Mouse (Mus musculus): ENCODE data around the gene Asb17. TPM values are rescaled to one million over a fixed set of nuclear protein-coding genes. Genes with fewer than 3 reads are reported as not detected.
"Not testable (repeated sequence)": the region's sequence is repeated elsewhere in the genome, so short reads cannot be mapped to it uniquely, and the experiment has no call there.

Gene Asb17
- polyA plus RNA-seq, 1 experiment from 2014 or later: not detected

DNA sequence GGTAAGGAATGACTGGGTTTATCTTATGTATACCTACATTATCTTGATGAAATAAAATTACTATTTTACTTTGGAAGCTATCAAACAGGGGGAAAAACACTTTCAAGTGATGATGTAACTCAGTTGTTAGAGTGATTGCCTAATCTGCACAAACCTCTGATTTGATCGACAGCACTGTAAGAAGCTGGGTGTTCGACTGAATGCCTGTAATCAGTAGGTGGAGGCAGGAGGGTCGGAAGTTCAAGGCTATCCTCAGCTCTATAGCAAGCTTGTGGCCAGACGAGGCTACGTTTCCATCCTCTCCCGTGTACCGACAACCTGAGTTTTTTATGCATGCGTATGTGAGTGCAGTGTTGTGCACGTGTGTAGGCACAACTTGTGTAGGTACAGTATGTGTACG lies 18.8 kb upstream of the Asb17 start:
- DNase-seq (ENCODE audit: low spot score) (no peak), ATAC-seq (replicated peaks; ENCODE audit: low FRiP score, low TSS enrichment, low read depth) (no peak)
- Histone ChIP-seq H3K9me3 (ENCODE audit: control insufficient read depth, low read length) (no peaks in the 10 kb centered on the region), H3K4me2 (ENCODE audit: low read length) (no peak overlapping the region), H3K4me1 (replicated peaks; ENCODE audit: control insufficient read depth, insufficient read depth, low read length) (peaks cover 8% of the 10 kb centered on the region), H3K27ac (ENCODE audit: low read depth) (no peak overlapping the region), H3K9ac (ENCODE audit: low read length) (no peak overlapping the region), H3K27me3 (replicated peaks; ENCODE audit: control insufficient read depth, insufficient read depth, low read length) (no peaks in the 10 kb centered on the region), H3K4me3 (ENCODE audit: low read depth, low read length) (no peak overlapping the region), H3K36me3 (ENCODE audit: control insufficient read depth, insufficient read depth, low read length) (no peaks in the 10 kb centered on the region)
- 89% methylated on average over 10 of the region's 10 CpGs for WGBS

DNA sequence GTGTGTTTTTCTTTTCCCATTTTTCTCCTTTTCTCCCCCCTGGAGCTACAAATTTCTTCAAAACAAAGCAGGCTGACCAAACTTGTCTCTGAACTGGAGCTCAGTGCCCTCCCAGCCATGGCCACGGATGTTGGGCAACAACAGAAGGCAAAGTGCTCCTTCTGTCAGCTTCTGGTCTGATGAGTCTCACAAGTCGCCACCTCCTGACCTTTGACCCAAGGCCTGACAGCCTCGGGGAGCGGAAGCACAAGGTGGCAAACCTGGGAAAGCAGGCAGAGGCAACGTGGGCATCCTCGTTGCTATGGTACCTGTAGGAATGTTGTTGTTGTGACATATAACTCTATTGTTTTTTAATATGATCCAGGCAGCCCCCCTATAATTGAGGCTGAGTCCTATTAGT lies 17.4 kb upstream of the Asb17 start:
- no peaks in the 10 kb centered on the region for H3K36me3 ChIP-seq (ENCODE audit: control insufficient read depth, insufficient read depth, low read length)
- H3K27me3 ChIP-seq (replicated peaks; ENCODE audit: control insufficient read depth, insufficient read depth, low read length): no peaks in the 10 kb centered on the region
- no peak overlapping the region for H3K9ac ChIP-seq (ENCODE audit: low read length)
- no peaks in the 10 kb centered on the region for H3K9me3 ChIP-seq (ENCODE audit: control insufficient read depth, low read length)
- ATAC-seq (replicated peaks; ENCODE audit: low FRiP score, low TSS enrichment, low read depth) (no peak), DNase-seq (ENCODE audit: low spot score) (no peak)
- 38% methylated on average over 6 of the region's 6 CpGs for WGBS
- H3K4me3 ChIP-seq (ENCODE audit: low read depth, low read length): no peak overlapping the region
- no peak overlapping the region for H3K27ac ChIP-seq (ENCODE audit: low read depth)
- no peak overlapping the region for H3K4me2 ChIP-seq (ENCODE audit: low read length)
- H3K4me1 ChIP-seq (replicated peaks; ENCODE audit: control insufficient read depth, insufficient read depth, low read length): peaks cover 8% of the 10 kb centered on the region

DNA sequence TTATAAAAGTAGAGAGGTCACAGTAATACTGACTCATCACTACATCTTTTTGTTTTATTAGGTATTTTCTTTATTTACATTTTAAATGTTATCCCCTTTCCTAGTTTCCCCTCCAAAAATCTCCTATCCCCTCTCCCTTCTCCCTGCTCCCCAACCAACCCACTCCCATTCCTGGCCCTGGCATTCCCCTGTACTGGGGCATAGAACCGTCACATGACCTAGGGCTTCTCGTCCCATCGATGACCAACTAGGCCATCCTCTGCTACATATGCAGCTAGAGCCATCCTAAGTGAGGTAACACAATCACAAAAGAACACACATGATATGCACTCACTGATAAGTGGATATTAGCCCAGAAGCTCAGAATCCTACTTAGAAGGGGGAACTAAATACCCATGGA lies 14.2 kb upstream of the Asb17 start:
- H3K9me3 ChIP-seq (ENCODE audit: control insufficient read depth, low read length); H3K4me3 ChIP-seq (ENCODE audit: low read depth, low read length); H3K4me1 ChIP-seq (replicated peaks; ENCODE audit: control insufficient read depth, insufficient read depth, low read length); ATAC-seq (replicated peaks; ENCODE audit: low FRiP score, low TSS enrichment, low read depth); H3K27me3 ChIP-seq (replicated peaks; ENCODE audit: control insufficient read depth, insufficient read depth, low read length); H3K36me3 ChIP-seq (ENCODE audit: control insufficient read depth, insufficient read depth, low read length); DNase-seq (ENCODE audit: low spot score); H3K4me2 ChIP-seq (ENCODE audit: low read length); H3K27ac ChIP-seq (ENCODE audit: low read depth); H3K9ac ChIP-seq (ENCODE audit: low read length): not testable (repeated sequence)
- WGBS: 90% methylated on average over 3 of the region's 3 CpGs

DNA sequence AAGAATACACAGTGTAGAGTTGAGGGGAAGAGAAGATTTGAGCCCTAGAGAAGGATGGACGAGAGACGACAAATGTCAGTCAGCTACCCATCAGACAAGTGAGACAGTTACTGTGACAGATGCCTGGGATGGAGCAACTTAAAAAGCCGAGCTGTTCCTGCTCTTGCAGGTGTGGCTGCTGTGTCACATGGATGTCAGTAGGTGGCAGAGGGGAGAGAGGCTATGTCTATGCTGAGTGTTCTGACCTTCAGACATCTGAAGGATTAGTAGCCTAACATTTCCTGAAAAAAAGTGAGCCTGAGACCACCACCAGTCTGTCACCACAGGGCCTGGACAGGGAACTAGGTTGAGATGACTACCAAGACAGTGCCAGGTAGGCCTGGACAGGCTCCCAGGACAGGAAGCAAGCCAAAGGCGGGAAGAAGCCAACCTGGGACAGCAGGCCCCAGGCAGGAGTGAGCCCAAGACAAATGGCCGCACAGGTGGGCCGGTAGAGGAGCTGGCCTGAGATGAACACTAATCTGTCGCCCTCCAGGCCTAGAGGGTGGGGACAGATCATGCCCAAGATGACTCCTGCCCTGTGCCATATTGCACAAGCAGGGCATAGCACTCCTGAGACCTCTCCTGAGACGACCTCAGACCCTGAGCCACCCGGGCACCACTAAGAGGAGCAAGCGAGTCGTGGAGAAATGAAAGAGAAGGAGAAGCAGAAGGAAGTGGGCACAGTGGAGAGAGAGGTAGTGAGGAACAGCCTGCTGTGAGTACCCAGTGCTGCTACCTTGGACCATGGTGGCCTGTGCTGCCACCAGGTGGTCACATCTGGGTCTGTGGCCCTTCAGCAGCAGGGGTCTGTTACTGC lies 12.8 kb upstream of the Asb17 start:
- H3K4me2 ChIP-seq (ENCODE audit: low read length): no peak overlapping the region
- WGBS: 78% methylated on average over 11 of the region's 11 CpGs
- no peak overlapping the region for H3K9ac ChIP-seq (ENCODE audit: low read length)
- no peaks in the 10 kb centered on the region for H3K4me1 ChIP-seq (replicated peaks; ENCODE audit: control insufficient read depth, insufficient read depth, low read length)
- H3K36me3 ChIP-seq (ENCODE audit: control insufficient read depth, insufficient read depth, low read length): no peaks in the 10 kb centered on the region
- DNase-seq (ENCODE audit: low spot score) (no peak), ATAC-seq (replicated peaks; ENCODE audit: low FRiP score, low TSS enrichment, low read depth) (no peak)
- no peak overlapping the region for H3K27ac ChIP-seq (ENCODE audit: low read depth)
- H3K27me3 ChIP-seq (replicated peaks; ENCODE audit: control insufficient read depth, insufficient read depth, low read length): no peaks in the 10 kb centered on the region
- no peak overlapping the region for H3K4me3 ChIP-seq (ENCODE audit: low read depth, low read length)
- H3K9me3 ChIP-seq (ENCODE audit: control insufficient read depth, low read length): no peaks in the 10 kb centered on the region

DNA sequence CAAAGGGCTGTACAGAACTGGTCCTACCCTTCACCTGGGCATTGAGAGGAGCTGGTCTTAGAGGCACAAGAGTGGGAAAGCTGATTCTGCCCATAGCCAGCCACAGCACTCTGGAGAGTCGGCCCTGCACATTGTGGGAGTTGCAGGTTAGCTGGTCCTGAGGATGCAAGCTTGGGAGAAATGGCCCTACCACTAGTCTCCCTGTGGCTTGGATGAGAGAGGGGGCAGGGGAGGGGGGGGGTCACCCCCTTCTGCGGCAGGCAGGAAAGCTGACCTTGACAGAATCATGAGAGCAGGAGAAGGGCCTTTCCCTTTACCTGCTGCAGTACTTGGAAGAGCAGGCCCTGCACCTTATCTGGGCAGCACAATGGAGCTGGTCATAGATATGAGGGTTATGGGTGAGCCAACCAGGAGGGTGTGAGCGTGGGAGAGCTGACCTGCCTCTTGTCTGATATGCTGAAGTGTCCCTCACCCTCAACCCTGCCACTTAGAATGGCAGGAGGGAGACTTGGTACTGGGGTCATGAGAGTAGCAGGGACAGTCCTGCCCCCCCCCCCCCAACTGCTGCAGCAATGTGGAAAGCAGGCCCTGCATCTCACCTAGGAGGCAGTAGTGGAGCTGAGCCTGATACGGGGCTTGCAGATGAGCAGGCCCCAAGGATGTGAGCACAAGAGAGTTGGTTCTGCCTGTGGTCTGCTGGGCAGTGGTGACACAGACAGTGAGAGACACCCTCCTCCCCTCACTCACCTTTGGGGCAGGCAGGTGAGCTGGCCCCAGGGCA lies 11.9 kb upstream of the Asb17 start:
- H3K27me3 ChIP-seq (replicated peaks; ENCODE audit: control insufficient read depth, insufficient read depth, low read length): no peaks in the 10 kb centered on the region
- no peak overlapping the region for H3K4me2 ChIP-seq (ENCODE audit: low read length)
- no peak for ATAC-seq (replicated peaks; ENCODE audit: low FRiP score, low TSS enrichment, low read depth)
- no peaks in the 10 kb centered on the region for H3K4me1 ChIP-seq (replicated peaks; ENCODE audit: control insufficient read depth, insufficient read depth, low read length)
- H3K9ac ChIP-seq (ENCODE audit: low read length): no peak overlapping the region
- no peak overlapping the region for H3K27ac ChIP-seq (ENCODE audit: low read depth)
- 82% methylated on average over 4 of the region's 4 CpGs for WGBS
- H3K36me3 ChIP-seq (ENCODE audit: control insufficient read depth, insufficient read depth, low read length): no peaks in the 10 kb centered on the region
- no peaks in the 10 kb centered on the region for H3K9me3 ChIP-seq (ENCODE audit: control insufficient read depth, low read length)
- no peak for DNase-seq (ENCODE audit: low spot score)
- no peak overlapping the region for H3K4me3 ChIP-seq (ENCODE audit: low read depth, low read length)

DNA sequence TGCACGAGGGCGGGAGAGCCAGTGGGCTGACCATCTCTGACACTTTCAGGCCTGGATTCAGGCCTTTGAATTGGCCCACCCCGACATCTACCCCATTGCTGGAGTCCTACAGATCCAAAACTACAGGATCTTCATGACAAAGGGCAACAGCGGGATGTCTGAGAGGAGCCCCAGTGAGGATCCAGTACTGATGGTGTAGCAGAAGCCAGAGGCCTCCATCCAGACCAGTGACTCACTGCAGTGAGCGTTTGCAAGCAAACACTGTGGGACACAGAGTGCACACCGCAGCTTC lies 11.4 kb upstream of the Asb17 start:
- Histone ChIP-seq H3K4me3 (ENCODE audit: low read depth, low read length) (no peak overlapping the region), H3K9me3 (ENCODE audit: control insufficient read depth, low read length) (no peaks in the 10 kb centered on the region), H3K27me3 (replicated peaks; ENCODE audit: control insufficient read depth, insufficient read depth, low read length) (no peaks in the 10 kb centered on the region), H3K4me2 (ENCODE audit: low read length) (no peak overlapping the region), H3K4me1 (replicated peaks; ENCODE audit: control insufficient read depth, insufficient read depth, low read length) (no peaks in the 10 kb centered on the region), H3K27ac (ENCODE audit: low read depth) (no peak overlapping the region), H3K36me3 (ENCODE audit: control insufficient read depth, insufficient read depth, low read length) (no peaks in the 10 kb centered on the region), H3K9ac (ENCODE audit: low read length) (no peak overlapping the region)
- 64% methylated on average over 6 of the region's 6 CpGs for WGBS
- ATAC-seq (replicated peaks; ENCODE audit: low FRiP score, low TSS enrichment, low read depth) (no peak), DNase-seq (ENCODE audit: low spot score) (no peak)

DNA sequence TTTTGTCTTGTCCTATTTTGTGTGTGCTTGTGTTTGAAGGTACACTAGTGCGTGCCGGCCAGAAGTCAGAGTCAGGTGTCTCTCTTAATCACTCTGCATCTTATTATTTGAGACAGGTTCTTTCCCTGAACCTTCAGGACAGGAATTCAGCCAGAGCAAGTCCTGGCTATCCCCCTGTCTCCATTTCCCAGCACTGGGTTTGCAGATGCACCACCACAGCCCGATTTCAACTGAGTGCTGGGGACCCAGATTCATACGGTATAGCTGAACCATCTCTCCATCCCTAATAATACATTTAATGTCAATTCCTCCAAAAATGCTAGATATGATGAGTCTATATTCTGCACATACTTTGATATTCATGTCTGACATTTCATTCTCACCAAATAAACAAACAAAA lies 9.9 kb upstream of the Asb17 start:
- Histone ChIP-seq H3K4me2 (ENCODE audit: low read length) (no peak overlapping the region), H3K36me3 (ENCODE audit: control insufficient read depth, insufficient read depth, low read length) (no peaks in the 10 kb centered on the region), H3K9me3 (ENCODE audit: control insufficient read depth, low read length) (no peaks in the 10 kb centered on the region), H3K4me3 (ENCODE audit: low read depth, low read length) (no peak overlapping the region), H3K27me3 (replicated peaks; ENCODE audit: control insufficient read depth, insufficient read depth, low read length) (no peaks in the 10 kb centered on the region), H3K9ac (ENCODE audit: low read length) (no peak overlapping the region), H3K4me1 (replicated peaks; ENCODE audit: control insufficient read depth, insufficient read depth, low read length) (no peaks in the 10 kb centered on the region), H3K27ac (ENCODE audit: low read depth) (no peak overlapping the region)
- DNase-seq (ENCODE audit: low spot score) (no peak), ATAC-seq (replicated peaks; ENCODE audit: low FRiP score, low TSS enrichment, low read depth) (no peak)
- 89% methylated on average over 4 of the region's 4 CpGs for WGBS

DNA sequence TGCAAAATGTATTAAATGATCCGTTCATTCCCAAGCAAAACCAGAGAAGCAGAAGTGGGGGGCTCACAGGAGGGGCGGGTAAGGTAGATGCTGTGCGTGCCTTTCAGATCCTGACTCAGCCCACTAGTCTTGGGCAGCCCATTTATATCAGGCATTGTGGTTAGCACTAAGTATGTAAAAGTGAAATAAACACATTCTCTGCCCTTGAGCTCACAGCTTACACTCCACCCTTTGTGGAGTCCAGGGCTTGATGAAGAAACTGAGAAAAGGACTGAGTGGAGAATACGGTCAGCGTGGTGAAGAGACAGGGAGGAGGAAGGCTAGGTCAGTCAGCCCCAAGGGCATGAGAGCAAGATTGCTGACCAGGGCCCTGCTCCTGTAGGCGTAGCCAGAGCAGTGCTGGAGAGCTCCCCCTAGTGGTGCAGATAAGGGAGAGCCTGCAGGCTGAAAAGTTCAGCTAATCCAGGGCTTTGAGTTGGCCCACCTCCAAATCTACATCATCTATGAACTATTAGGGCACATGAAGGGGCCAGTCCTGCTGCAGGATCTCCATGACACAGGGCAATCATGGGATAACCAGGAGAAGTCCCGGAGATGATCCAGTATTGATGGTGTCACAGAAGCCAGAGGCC lies 8.4 kb upstream of the Asb17 start:
- DNase-seq (ENCODE audit: low spot score) (peak; percentile 73), ATAC-seq (replicated peaks; ENCODE audit: low FRiP score, low TSS enrichment, low read depth) (no peak)
- Histone ChIP-seq H3K36me3 (ENCODE audit: control insufficient read depth, insufficient read depth, low read length) (no peaks in the 10 kb centered on the region), H3K27ac (ENCODE audit: low read depth) (no peak overlapping the region), H3K9ac (ENCODE audit: low read length) (no peak overlapping the region), H3K4me2 (ENCODE audit: low read length) (no peak overlapping the region), H3K27me3 (replicated peaks; ENCODE audit: control insufficient read depth, insufficient read depth, low read length) (no peaks in the 10 kb centered on the region), H3K4me1 (replicated peaks; ENCODE audit: control insufficient read depth, insufficient read depth, low read length) (no peaks in the 10 kb centered on the region), H3K4me3 (ENCODE audit: low read depth, low read length) (no peak overlapping the region), H3K9me3 (ENCODE audit: control insufficient read depth, low read length) (no peaks in the 10 kb centered on the region)
- 64% methylated on average over 7 of the region's 7 CpGs for WGBS
